Mouse (Mus musculus) brain, embryonic 14.5 days (tissue): ENCODE results near the gene Speer4e.
"Not testable (repeated sequence)": the region's sequence is repeated elsewhere in the genome, so short reads cannot be mapped to it uniquely, and the experiment has no call there.

Source experiments
- CTCF ChIP-seq: fragments of 200-500 bp; IDR thresholded peaks from 2 replicates; pipeline ENCODE4 v1.5.1; 2012; ENCODE audit warnings: inconsistent platforms, mild to moderate bottlenecking, moderate library complexity, borderline replicate concordance; ENCODE audit not compliant: insufficient read depth, insufficient read length; ENCODE audit errors: extremely low read depth
- POLR2A ChIP-seq: fragments of 200-500 bp; IDR thresholded peaks from 2 replicates; pipeline ENCODE4 v1.6.1; 2012; ENCODE audit warnings: mild to moderate bottlenecking, inconsistent platforms, borderline replicate concordance; ENCODE audit not compliant: poor library complexity, insufficient read depth, insufficient read length, severe bottlenecking; ENCODE audit errors: extremely low read depth

- TF ChIP-seq CTCF, POLR2A: not testable (repeated sequence)
Observed at GRCm38 (mm10) chr5:14953587-14953986, 15.4 kb upstream of the Speer4e start.
